Mouse (Mus musculus) thymus, postnatal 10 days (tissue): ENCODE measurements around the gene Ak3.

Source experiments
- DNase-seq, 2 experiments: peaks; one replicate each; pipeline ENCODE4 v3.0.0; 2021; ENCODE audit warnings: low spot score in 2 of 2

Ak3 gene

DNA sequence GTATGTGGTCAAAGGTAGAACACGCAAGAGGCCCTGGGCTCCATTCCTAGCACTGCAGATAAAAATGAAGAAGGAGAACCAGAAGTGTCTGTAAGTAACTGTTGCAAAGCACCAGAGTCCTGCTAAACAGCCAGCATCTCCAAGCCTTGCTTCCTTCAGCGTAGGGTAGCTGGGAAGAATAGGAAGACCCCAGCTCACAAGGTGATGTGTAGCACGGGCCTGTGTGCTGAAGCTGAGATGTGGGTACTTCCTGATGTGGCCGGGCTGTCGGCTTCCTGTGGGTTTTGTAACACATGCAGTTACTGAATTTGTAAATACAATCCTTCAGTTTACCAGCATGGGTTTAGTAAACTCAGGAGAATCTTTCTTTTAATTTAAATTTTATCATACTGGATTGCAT is 52.4 kb downstream of the Ak3 start:
- DNase-seq, result no peak

DNA sequence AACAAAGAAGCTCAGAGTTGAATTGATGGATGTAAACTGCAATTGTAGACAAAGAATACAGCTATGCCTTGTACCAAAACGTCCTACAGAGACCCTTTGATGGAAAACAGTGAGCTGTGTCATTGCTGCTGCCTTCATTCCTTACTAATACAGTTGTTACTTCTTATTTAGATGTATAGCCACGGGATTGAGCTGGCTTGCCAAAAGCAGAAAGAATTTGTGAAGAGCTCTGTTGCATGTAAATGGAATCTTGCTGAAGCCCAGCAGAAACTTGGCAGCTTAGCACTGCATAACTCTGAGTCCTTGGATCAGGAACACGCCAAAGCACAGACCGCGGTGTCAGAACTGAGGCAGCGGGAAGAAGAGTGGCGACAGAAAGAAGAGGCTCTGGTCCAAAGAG is 52.9 kb downstream of the Ak3 start:
- DNase-seq, result no peak

DNA sequence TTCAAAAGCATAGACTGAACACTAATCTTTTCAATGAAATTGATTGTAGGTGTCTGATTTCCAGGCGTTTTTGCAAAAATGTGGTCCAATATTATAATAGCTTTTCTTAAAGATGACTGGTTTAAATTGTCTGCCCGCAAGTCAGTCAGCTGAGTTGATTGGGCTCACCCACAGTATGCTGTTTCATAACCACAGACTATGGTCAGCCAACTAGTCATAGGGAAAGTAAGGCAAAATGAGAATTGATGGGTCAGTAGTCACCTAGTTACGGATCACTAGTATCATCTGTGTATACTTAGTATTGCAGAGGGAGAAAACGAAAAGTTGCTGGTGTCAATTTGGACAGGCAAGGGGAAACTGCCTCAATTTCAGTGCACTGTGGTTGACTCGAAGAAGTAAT is 56.4 kb downstream of the Ak3 start:
- DNase-seq, result no peak

DNA sequence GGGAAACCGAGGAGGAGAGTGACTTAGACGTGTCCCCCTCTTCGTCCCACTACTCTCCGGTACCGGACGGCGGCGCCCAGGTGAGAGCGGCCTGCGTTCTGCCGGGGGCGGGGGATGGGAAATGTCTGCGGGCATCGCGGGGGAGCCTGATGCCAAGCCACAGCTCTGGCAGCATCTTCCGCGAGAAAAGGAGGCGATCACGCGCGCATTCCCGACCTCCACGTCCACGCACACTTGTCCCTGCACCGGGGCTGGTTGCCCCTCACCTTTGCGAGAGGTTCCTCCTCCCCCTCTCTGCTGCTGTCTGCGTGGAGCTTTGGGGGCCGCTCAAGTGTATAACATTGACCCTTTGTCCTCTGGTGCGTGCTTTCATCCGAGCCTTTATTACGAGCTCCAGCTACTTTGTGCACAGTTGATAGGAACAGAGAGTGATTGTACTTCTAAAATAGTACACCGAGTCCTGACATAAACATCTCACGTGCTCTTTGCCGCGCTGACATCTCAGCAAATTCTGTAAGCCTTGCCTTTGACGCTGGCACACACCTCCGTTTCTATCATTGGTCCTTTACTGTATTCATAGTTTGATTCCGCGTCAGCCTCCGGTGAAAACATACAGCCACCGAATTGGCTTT is 57.1 kb downstream of the Ak3 start:
- peak in 1 of 2 experiments; percentile 42 for DNase-seq

DNA sequence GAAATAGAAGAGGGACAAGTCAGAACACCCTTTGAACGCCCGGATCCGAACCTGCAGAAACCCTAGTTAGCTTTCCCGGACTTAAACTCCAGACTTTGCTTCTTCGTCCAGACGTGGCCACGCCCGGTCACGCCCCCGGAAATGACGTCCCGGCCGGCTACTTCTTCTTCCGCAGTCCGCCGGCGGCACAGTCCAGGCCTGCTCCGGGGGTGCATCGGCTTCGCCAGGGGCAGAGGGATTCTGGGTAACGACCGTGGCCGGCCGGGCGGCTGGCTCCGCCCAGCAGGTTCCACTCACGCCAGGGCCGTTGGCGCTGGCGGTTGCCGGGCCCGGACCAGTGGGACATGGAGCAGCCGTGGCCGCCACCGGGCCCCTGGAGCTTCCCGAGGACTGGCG is 57.6 kb downstream of the Ak3 start, which contains the start of gene Cdc37l1:
Gene Cdc37l1 (plus strand): TSS at position 159 of the 396 bp plus-strand sequence.
- peak; percentile 86 to 94 for DNase-seq

DNA sequence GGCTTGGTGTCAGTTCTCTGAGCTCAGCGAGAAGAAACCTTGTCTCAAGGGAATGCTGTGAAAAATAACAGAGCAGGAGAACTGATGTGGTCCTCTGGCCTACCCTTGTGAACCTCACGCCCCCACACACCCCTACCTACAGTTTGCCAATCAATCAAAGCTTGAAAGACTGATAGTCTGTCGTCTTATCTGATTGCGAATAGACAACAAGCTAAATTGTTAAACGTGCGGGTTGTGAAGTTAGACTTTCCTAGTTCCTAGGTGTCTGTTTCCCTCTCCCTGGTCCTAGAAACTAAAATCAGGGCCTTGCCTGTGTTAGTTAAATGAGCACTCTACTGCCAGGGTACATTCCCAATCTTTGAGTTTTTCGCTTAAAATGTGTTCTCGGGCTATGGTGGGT is 58.2 kb downstream of the Ak3 start:
- DNase-seq, result no peak

DNA sequence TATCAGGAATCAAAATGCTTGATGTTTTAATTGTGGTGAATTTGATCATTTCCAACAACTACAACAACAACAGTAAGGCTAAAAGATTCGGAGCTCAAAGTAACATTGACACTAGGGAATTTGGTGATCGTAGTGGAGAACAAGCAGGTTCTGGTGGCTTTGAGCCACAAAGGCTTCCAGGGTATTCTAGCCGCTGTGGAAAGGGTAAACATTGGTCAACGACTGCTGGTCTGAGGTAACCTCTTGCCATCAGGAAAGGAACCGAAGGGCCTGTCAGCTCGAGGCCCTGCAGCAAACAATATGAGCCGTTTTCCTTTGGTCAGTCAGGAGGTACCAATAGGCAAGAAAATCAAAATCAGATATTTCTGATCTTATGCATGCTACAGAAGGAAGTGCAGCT is 65.1 kb downstream of the Ak3 start:
- no peak for DNase-seq

DNA sequence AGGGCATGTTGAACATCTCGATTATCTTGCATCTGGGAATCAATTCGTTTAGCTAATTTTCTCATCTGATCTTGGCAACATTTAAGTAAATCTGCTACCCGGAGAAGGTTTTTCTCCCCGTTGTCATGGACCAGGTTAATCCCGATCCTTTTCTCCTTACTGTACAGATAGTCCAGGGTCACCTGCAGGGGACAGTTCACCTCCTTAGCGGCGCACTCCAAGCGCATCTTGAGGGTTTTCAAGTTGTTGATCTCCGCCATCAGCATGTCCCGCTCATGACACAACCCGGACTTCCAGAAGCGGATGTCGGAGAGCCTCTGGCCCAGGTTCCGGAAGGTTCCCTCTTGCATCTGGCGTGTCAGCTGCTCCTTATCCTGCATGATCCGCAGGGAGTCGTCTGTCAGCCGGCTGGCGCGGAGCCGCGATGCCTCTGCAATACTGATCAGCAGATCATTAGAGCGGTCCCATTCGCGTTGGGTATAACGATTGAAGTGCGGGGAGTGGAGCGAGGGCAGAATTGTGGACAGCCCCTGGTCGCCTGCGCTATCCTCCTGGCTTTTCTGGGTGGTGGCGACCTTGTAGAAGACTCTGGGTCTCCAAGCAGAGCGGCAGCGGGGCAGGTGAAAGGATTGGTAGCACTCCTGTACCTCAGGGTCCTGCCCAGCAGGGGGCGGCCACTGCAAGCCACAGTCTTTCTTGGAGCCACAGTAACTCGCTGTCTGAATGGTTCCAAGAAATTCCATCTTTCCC is 72.7 kb downstream of the Ak3 start:
- DNase-seq, result peak; percentile 54 to 80
